In the genomic region with DNA sequence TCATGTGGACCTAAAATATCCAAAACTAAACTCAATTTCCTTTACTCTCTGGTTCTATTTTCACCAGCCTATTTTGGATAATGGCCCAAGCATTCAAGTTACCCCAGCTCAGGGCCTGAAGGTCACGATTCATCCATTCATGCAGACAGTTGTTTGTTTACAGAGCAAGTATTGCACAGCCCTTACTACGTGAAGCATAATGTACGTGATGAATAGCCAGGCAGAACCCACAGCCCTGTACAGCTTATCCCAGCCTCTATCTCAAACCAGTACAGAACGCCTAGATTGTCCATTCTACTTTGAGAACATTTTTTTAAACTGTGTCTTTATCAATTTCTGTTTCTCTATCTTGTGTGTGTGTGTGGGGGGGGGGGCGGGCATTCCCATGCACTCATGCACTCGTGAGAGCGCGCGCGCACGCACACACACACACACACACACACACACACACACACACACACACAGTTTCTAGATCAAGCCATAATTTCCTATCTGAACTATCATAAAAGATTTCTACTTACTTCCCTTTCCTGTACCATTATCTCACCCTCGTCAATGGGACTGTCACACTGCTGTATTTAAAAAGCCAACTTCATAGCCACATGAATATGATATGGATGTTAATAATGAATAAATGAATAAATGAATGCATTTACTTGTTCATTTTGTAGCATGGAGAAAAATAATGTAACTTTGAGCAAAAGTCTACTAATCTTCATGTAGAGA, we compare ENCODE assay signal across 25 mouse cellular contexts.
"Had no signal": no experiment of that assay in that cellular context is flagged by ENCODE, and none has a peak within 500 bp of the region (broad histone marks: within the 10 kb centered on the region; RNA-seq: fewer than 3 reads in every experiment).

No protein-coding gene starts in this region.

- ATAC-seq: hindbrain, embryonic 16.5 days; inflammation-experienced regulatory T-cells, adult 6 months; intestine, embryonic 15.5 days; intestine, postnatal 0 days had no signal

- H3K36me3 ChIP-seq: heart, embryonic 10.5 days; heart, embryonic 12.5 days; hindbrain, embryonic 10.5 days; hindbrain, embryonic 12.5 days; intestine, embryonic 15.5 days; limb, embryonic 13.5 days; limb, embryonic 15.5 days had no signal

- H3K27me3 ChIP-seq: heart, embryonic 12.5 days; intestine, embryonic 15.5 days; limb, embryonic 13.5 days; limb, embryonic 15.5 days had no signal

- H3K27ac ChIP-seq: gastrocnemius, adult 2 months; hindbrain, embryonic 10.5 days; hindbrain, embryonic 12.5 days; hindbrain, embryonic 14.5 days; intestine, embryonic 15.5 days; kidney, postnatal 0 days; limb, embryonic 13.5 days; limb, embryonic 15.5 days had no signal

- DNase-seq: gastrocnemius, adult 2 months; gastrocnemius, postnatal 10 days; gastrocnemius, postnatal 25 days; heart, adult 18-20 months; heart, postnatal 10 days; heart, postnatal 4 days; kidney, adult 18-20 months; kidney, adult 8-10 months; kidney, postnatal 14 days; kidney, postnatal 36 days; layer of hippocampus, adult 9-11 months; layer of hippocampus, postnatal 36 days; left cerebral cortex, postnatal 4 days had no signal

- H3K4me2 ChIP-seq: heart, embryonic 12.5 days; hindbrain, embryonic 12.5 days; hindbrain, embryonic 14.5 days; intestine, embryonic 15.5 days; limb, embryonic 13.5 days; limb, embryonic 15.5 days had no signal

- H3K4me3 ChIP-seq: gastrocnemius, adult 2 months; heart, embryonic 10.5 days; heart, embryonic 12.5 days; hindbrain, embryonic 10.5 days; hindbrain, embryonic 12.5 days; intestine, embryonic 15.5 days; limb, embryonic 13.5 days; limb, embryonic 15.5 days had no signal

- H3K9ac ChIP-seq: heart, embryonic 12.5 days; hindbrain, embryonic 12.5 days; hindbrain, embryonic 14.5 days; intestine, embryonic 15.5 days; limb, embryonic 13.5 days; limb, embryonic 15.5 days had no signal

- H3K9me3 ChIP-seq: heart, embryonic 10.5 days; heart, embryonic 12.5 days; hindbrain, embryonic 10.5 days; hindbrain, embryonic 12.5 days; intestine, embryonic 15.5 days; limb, embryonic 13.5 days; limb, embryonic 15.5 days had no signal

- H3K4me1 ChIP-seq: hindbrain, embryonic 10.5 days; hindbrain, embryonic 12.5 days; intestine, embryonic 15.5 days had no signal
